Mouse (Mus musculus) myocyte (in vitro differentiated cells): ENCODE measurements around the gene Gfi1. TPM values are rescaled to one million over a fixed set of nuclear protein-coding genes. Genes with fewer than 3 reads are reported as not detected.

Experiments
- H3K27me3 ChIP-seq: one replicate; pipeline ENCODE4 v1.6.1; 2011; ENCODE audit not compliant: control insufficient read depth, insufficient read depth, insufficient read length
- H3K36me3 ChIP-seq: one replicate; pipeline ENCODE4 v1.6.1; 2011; ENCODE audit not compliant: control insufficient read depth, insufficient read depth
- H3K4me2 ChIP-seq: one replicate; pipeline ENCODE4 v1.6.1; 2011; ENCODE audit warnings: low read depth, control low read depth
- H3K4me3 ChIP-seq: one replicate; pipeline ENCODE4 v1.5.1; 2011; ENCODE audit warnings: mild to moderate bottlenecking, control low read depth, moderate library complexity
- H3K79me2 ChIP-seq: one replicate; pipeline ENCODE4 v1.6.1; 2011; ENCODE audit not compliant: control insufficient read depth, insufficient read depth
- H3ac ChIP-seq: one replicate; pipeline ENCODE4 v1.6.1; 2011; ENCODE audit not compliant: control insufficient read depth, insufficient read length
- CEBPB ChIP-seq: IDR thresholded peaks from 2 replicates; pipeline ENCODE4 v1.6.1; 2011; ENCODE audit warnings: mild to moderate bottlenecking, moderate library complexity; ENCODE audit not compliant: poor library complexity, insufficient read depth, severe bottlenecking
- E2F4 ChIP-seq: IDR thresholded peaks from one replicate; pipeline ENCODE4 v1.6.1; 2011; ENCODE audit warnings: mild to moderate bottlenecking, control low read depth, moderate library complexity; ENCODE audit not compliant: insufficient read depth
- MAX ChIP-seq: IDR thresholded peaks from one replicate; pipeline ENCODE4 v1.6.1; 2011; ENCODE audit warnings: low read depth, mild to moderate bottlenecking, control low read depth
- MYOD1 ChIP-seq, 3 experiments: IDR thresholded peaks; one replicate each; pipeline ENCODE4 v1.6.1; 2011; ENCODE audit warnings: control low read depth in 2 of 3, low read depth in 2 of 3, mild to moderate bottlenecking in 2 of 3, moderate library complexity in 1 of 3; ENCODE audit not compliant: insufficient read length in 2 of 3, control insufficient read depth in 1 of 3
- MYOG ChIP-seq, 3 experiments: IDR thresholded peaks; one replicate each; pipeline ENCODE4 v1.6.1; 2011; ENCODE audit warnings: control low read depth in 2 of 3, low read depth in 2 of 3, mild to moderate bottlenecking in 2 of 3; ENCODE audit not compliant: insufficient read length in 2 of 3, control insufficient read depth in 1 of 3, insufficient read depth in 1 of 3
- POLR2A ChIP-seq: IDR thresholded peaks from one replicate; pipeline ENCODE4 v1.6.1; 2011; ENCODE audit warnings: low read depth, mild to moderate bottlenecking, control low read depth, moderate library complexity; ENCODE audit not compliant: insufficient read length
- POLR2AphosphoS2 ChIP-seq: IDR thresholded peaks from one replicate; pipeline ENCODE4 v1.6.1; 2011; ENCODE audit warnings: low read depth, control low read depth; ENCODE audit not compliant: insufficient read length
- REST ChIP-seq: IDR thresholded peaks from one replicate; pipeline ENCODE4 v1.6.1; 2011; ENCODE audit warnings: mild to moderate bottlenecking, control low read depth, moderate library complexity; ENCODE audit not compliant: insufficient read depth, insufficient read length
- SRF ChIP-seq: IDR thresholded peaks from one replicate; pipeline ENCODE4 v1.6.1; 2011; ENCODE audit warnings: low read depth; ENCODE audit not compliant: control insufficient read depth, insufficient read length
- TCF12 ChIP-seq: IDR thresholded peaks from one replicate; pipeline ENCODE4 v1.6.1; 2011; ENCODE audit warnings: mild to moderate bottlenecking, control low read depth; ENCODE audit not compliant: poor library complexity, insufficient read depth, severe bottlenecking
- TCF3 ChIP-seq: IDR thresholded peaks from one replicate; pipeline ENCODE4 v1.6.1; 2011; ENCODE audit warnings: low read depth, control low read depth; ENCODE audit not compliant: insufficient read length
- USF1 ChIP-seq: IDR thresholded peaks from one replicate; pipeline ENCODE4 v1.6.1; 2011; ENCODE audit warnings: low read depth, mild to moderate bottlenecking, control low read depth, moderate library complexity
- polyA plus RNA-seq: library from polyadenylated mRNA; unstranded; fragments of >200 nt; fragmentation: generic; extraction: Trizol; gene quantifications from one replicate; pipeline ENCODE4 v1.2.1, GENCODE M21; 2012; ENCODE audit warnings: missing spikeins

The Gfi1 gene
- polyA plus RNA-seq, 1 experiment: 0.78 TPM

GRCm38 (mm10) chr5:107731844-107732243, 6.0 kb upstream of the Gfi1 start:
- Histone ChIP-seq H3K36me3 (no peaks in the 10 kb centered on the region), H3K4me3 (no peak overlapping the region), H3K79me2 (no peaks in the 10 kb centered on the region), H3K4me2 (no peak overlapping the region), H3ac (no peak overlapping the region), H3K27me3 (no peaks in the 10 kb centered on the region)
- TF ChIP-seq USF1 (no peak), MYOG (IDR thresholded peaks at IDR 0.05; ENCODE audit: control insufficient read depth in 1 of 3, insufficient read depth in 1 of 3, insufficient read length in 2 of 3, low read depth in 2 of 3) (no peak), POLR2AphosphoS2 (no peak), TCF12 (no peak), E2F4 (no peak), TCF3 (no peak), POLR2A (no peak), SRF (no peak), REST (no peak), MYOD1 (IDR thresholded peaks at IDR 0.05; ENCODE audit: control insufficient read depth in 1 of 3, insufficient read length in 2 of 3, low read depth in 2 of 3) (no peak), MAX (no peak), CEBPB (no peak)

DNA sequence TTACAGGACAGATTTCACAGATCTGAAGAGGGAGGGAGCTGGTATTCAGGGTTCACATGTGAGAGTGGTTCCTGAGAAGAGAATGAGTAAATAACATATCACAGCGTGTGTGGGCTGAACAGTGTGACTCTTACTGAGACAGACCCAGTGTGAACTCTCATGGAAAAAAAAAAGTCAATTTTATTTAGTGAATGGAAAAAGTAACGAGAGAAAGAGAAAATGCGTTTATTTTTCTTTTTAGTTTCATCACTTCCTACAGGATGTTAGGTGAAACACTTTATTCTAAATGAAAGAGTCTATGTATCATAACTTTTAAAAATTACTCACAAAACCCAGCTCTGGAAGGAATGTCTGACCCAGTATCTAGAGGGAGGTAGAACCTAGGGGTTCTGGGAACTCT, 5.6 kb upstream of the Gfi1 start:
- Histone ChIP-seq H3K27me3 (no peaks in the 10 kb centered on the region), H3K36me3 (no peaks in the 10 kb centered on the region), H3K79me2 (no peaks in the 10 kb centered on the region), H3K4me3 (no peak overlapping the region), H3K4me2 (no peak overlapping the region), H3ac (no peak overlapping the region)
- no peak for TF ChIP-seq E2F4
- no peak for TF ChIP-seq TCF3
- no peak for TF ChIP-seq REST
- no peak for TF ChIP-seq SRF
- no peak for TF ChIP-seq MYOG (IDR thresholded peaks at IDR 0.05; ENCODE audit: control insufficient read depth in 1 of 3, insufficient read depth in 1 of 3, insufficient read length in 2 of 3, low read depth in 2 of 3)
- no peak for TF ChIP-seq CEBPB
- TF ChIP-seq TCF12: no peak
- TF ChIP-seq POLR2AphosphoS2: no peak
- no peak for TF ChIP-seq POLR2A
- TF ChIP-seq MYOD1 (IDR thresholded peaks at IDR 0.05; ENCODE audit: control insufficient read depth in 1 of 3, insufficient read length in 2 of 3, low read depth in 2 of 3): no peak
- TF ChIP-seq MAX: no peak
- TF ChIP-seq USF1: no peak

DNA sequence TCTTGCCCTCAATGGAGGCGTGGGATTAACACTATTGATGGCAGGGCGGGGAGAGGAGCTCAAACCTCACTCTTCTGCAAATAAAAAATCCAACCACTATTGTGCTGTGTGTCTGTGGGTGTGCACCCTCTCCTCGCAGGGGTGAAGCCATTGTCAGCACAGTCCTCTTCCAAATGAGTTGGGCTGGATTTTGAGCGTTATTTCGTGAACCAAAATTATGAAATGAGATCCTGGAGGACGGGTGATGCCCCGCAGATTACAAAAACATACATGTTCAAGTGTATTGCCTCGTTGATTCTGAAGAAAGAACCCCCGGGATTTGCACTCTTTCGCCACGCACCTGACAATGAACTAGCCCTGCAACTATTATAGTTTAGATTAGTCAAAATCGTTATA, 1.2 kb upstream of the Gfi1 start:
- H3K4me3 ChIP-seq: no peak overlapping the region
- peaks cover 16% of the 10 kb centered on the region for H3K27me3 ChIP-seq

GRCm38 (mm10) chr5:107726281-107727006, 608 bp upstream of the Gfi1 start:
- no peak overlapping the region for H3ac ChIP-seq
- H3K4me3 ChIP-seq: peak overlapping the region; percentile 9
- TF ChIP-seq E2F4: no peak
- no peak for TF ChIP-seq MYOG (IDR thresholded peaks at IDR 0.05; ENCODE audit: control insufficient read depth in 1 of 3, insufficient read depth in 1 of 3, insufficient read length in 2 of 3, low read depth in 2 of 3)
- no peak for TF ChIP-seq TCF12
- no peak for TF ChIP-seq USF1
- TF ChIP-seq MAX: no peak
- no peak for TF ChIP-seq TCF3
- no peak for TF ChIP-seq POLR2AphosphoS2
- TF ChIP-seq REST: no peak
- TF ChIP-seq POLR2A: no peak
- no peak for TF ChIP-seq MYOD1 (IDR thresholded peaks at IDR 0.05; ENCODE audit: control insufficient read depth in 1 of 3, insufficient read length in 2 of 3, low read depth in 2 of 3)
- TF ChIP-seq CEBPB: no peak
- no peak for TF ChIP-seq SRF

More for the DNA sequence above, 1.2 kb upstream of the Gfi1 start:
- H3ac ChIP-seq: no peak overlapping the region
- no peaks in the 10 kb centered on the region for H3K79me2 ChIP-seq
- no peaks in the 10 kb centered on the region for H3K36me3 ChIP-seq
- no peak overlapping the region for H3K4me2 ChIP-seq
- no peak for TF ChIP-seq POLR2AphosphoS2
- no peak for TF ChIP-seq USF1

More at GRCm38 (mm10) chr5:107726281-107727006, 608 bp upstream of the Gfi1 start:
- Histone ChIP-seq H3K79me2 (no peaks in the 10 kb centered on the region), H3K36me3 (no peaks in the 10 kb centered on the region), H3K27me3 (peaks cover 21% of the 10 kb centered on the region), H3K4me2 (peak overlapping the region; percentile 61)
